Mouse (Mus musculus) heart, adult 8-10 months (tissue): ENCODE results near the gene Ppp1r1b. TPM values are rescaled to one million over a fixed set of nuclear protein-coding genes. Genes with fewer than 3 reads are reported as not detected.

Experiments
- DNase-seq: peaks from one replicate; pipeline ENCODE4 v3.0.0; 2022; ENCODE audit warnings: low spot score
- total RNA-seq, 4 experiments: library from RNA; stranded (reverse); gene quantifications; 2 replicates each; pipeline ENCODE4 v1.2.4; 2022

Gene Ppp1r1b
- total RNA-seq, 4 experiments from 2014 or later = 4.0 to 11.3 (median 7.1) TPM

DNA sequence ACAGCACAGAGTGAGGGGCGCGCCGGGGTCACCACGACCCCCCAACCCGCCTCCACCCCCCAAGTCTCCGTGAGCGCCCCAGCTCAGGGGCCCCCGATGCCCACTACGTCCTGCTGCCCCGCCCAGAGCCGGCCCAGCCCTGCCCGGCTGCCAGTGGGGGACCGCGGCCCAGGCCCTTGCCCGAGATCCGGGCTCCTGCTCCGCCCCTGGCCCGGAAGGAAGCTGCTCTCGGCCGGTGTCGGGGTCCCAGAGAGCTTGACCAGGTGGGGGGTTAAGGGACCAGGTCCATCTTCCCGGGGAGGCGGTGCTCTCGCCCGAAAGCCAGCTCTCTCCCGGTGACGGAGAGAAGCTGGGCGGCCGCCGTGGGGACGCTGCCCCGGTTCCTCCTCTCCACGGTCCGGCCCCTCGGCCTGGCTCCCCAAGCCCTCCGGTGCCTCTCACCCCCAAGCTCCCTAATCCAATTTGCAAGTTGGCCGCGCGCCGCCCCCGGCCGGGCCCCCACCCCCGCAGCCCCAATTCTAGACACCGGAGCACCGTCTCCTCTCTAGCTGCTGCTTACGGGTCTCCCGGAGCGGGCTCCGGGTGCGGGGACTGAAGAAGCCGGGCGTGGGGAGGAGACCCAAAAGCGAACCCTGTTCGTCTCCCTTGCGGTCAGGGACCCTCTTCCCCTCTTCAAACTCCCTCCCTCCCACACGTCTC is 19.7 kb upstream of the Ppp1r1b start:
- no peak for DNase-seq

DNA sequence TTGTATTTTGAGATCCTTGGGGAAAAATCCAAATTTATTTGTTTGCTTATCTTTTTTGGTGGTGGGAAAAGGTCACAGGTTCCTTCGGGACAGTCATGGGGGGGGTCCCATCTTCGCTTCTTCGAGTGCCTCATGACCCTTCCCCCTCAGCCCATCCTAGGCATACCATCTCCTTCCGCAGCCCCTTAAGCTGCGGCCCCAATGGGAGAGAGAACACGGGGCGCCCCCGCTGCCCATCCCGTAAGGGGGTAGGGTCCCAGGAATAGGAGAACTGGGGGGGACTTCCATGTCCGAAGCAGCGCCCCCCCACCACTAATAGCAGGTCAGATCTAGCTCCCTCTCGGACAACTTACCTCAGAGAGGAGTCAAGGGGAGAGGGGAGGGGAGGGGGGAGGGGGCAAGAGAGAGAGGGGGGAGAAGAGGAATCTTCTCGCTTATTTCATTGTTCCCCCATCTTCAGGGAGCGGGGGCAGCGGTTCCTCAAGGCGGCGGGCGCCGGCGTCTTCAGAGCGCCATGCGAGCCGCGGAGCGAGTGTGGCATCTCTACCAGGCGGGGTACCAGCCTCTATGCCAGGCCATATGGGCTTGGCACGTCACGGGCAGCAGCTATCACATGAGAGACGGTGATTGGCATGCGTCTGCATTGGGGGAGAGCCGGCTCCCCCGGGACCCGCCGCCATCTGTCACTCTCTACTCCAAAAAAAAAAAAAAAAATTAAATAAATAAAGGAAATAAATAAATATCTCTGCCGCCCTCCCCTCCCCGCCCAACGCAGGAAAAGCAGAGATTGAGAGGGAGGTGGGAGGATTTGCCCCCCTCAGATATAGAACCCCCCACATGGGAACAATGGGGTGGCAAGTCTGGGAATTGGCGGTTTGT is 18.9 kb upstream of the Ppp1r1b start, which contains the start of gene Neurod2:
Gene Neurod2 (minus strand): TSS at position 568 of the 879 bp plus-strand sequence.
- no peak for DNase-seq

DNA sequence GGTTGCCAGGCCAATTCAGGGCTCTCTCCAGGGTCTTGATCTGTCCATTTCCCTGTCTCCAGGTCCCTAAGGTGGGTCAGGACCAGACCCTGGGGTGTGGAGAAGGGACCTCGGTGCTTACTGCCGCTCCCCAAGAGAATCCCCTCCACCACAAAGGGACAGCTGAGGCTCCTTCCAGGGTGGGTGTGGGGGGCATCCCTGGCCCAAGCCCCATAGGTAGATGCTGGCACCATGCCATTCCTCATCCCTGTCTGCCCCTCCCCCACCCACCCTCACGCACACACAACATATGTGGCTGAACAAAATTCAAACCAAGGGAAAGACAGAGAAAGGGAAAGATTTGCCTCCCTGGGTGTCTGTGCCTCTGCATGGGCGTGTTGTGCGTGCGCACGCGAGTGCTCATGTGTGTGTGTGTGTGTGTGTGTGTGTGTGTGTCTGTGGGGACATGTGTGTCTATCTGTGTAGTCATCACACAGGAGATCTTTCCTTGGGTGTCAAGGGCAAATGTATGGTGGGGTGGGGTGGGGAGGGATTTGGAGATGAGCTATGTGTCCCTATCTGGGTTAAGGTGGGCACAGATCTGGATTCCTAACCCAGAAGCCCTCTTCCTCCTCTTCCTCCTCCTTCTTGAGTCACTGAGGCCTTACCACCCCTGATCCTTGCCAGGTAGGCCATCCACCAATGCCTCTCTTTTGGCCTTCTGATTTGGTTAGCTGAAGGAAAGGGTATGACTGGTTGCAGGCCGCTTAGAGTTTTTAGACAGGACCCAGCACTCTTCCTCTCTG is 18.1 kb upstream of the Ppp1r1b start:
- DNase-seq = no peak

DNA sequence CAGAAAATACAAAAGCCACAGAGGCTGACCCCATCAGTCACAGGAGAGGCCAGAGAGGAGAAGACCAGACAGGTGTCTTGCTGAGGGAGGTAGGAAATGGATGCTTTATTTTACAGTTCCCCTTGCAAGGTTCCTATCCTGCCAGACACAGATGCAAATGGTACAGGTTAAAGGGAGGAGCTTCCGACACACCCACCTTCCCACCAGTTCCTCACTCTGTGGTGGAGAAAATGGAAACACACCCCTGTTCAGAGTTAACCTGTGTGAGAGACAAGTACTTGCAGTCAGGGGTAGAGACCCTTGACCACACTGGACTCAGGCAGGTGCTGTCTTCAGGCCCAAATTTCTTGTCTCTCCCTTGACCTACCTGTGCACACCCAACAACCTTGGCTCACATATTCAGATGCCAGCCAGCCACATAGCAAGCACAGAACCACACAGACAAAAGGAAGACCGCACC is 17.4 kb upstream of the Ppp1r1b start:
- DNase-seq = no peak

DNA sequence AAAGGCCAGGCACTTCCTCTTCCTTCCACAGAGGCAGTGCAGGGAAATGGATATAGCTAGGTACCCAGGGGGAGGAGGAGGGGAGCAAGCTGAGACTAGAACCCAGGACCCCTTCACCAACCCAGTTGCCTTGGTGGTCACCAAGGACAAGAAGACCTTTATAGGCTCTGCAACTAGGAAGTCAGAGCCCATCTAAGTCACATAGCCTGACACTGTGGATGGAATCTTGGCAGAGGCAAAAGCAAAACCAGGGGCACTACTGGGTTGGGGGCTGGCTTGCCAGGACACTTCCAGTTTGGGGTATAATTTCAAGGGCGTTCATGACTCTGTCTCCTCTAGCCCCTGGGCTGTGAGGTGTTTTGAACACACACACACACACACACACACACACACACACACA is 16.8 kb upstream of the Ppp1r1b start:
- no peak for DNase-seq

DNA sequence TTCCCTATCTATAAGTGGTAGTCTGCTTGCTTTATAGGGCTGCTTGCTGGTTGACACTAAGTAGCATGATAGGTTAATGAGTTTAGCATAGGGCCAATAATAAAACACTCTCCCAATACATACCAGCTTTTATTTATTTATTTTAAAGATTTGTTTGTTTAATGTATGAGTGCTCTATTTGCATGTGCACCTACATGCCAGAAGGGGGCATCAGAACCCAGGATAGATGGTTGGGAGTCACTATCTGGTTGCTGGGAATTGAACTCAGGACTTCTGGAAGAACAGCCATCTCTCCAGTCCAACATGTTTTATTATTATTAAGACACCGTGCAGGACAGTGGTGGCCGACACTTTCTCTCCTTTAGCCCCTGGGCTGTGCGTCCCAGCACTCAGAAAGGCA is 16.0 kb upstream of the Ppp1r1b start:
- no peak for DNase-seq

DNA sequence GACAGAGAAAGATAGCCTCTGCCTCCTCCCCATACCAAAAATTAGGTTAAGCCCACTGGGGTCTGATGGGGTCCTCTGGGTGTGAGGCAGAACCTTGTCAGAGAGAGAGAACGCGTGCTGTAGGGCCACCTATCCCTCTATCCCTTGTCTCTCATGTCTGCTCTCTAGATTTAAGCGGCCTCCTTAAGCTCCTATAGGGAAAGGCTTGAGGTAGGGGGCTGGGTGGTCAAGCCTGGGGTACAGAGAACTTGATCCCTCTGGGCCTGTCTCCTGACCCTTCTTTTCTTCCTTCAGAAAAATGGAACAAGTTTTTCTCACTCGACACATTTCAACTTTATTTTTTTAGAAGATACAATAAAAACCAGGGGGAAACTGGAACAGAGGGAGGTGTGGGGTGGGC is 15.4 kb upstream of the Ppp1r1b start:
- DNase-seq = no peak

DNA sequence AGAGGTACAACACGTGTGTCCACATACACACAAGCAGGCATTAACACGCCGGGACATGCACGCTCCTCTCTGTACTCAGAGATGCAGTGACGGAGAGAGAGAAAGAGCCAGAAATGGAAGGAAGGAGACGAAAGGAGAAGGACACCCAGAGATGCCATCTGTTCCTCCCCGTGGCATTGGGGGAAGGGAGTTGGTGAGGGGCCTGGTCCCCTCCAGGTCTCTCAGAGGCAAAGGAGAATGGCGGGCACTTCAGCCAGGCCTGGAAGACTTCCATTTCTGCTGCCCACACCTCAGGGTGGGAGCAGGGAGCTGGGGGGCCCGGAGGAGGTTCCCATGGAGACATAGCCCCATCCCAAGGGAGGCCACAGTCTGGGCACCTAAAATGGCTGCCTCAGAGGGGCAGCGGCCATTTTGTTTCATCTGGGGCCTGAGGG is 14.9 kb upstream of the Ppp1r1b start:
- no peak for DNase-seq

DNA sequence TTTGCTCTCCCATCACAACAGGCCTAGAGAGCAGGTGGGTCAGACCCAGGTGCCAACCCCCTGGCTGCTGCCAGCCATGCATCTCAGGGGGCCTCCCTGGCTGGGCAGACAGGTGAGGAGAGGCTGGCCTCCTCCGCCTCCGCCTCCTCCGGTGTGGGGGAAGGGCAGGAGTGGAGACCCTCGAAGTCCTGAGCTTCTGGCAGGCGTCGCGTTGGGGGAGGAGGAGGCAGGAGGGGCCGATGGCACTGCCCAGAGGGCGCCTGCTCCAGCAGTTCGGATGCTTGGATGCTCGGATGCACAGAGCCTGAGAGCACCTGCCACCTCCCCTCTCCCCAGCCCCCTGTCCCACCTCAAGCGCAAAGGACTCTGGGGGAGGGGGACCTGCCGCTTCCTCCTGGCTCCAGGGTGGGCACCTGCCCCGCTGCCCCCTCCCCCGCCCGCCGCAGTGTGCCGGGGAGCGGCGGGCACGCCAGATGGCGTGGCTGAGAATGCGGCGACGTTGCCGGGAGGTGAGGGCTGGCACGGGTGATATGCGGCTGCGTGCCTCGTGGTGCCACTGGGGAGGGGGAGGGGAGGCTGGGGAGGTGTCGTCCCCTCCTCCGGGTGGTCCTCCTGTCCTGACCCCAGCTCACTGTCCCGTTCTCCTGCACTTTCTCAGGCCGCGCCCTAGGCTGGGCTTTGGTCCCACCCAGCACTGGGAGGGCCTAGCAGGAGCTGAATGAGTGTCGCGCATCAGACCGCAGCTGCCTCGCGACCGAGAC is 14.0 kb upstream of the Ppp1r1b start:
- no peak for DNase-seq

DNA sequence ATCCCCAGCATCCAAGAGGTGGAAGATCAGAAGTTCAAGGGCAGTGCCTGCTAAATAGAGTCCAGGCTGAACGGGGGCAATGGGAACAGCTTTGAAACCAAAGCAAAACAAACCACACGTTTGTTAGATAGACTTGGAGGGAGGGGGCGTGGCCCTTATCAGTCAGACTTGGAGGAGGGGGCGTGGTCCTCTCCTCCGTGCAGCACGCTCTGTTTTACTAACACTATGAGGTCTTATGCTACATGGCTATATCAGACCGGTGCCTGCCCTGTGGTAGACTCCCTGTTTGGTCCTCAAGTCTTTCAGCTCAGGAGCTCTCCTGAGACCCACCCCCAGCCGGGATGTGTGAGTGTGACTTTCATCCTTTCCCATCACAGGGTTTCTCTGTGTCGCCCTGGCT is 13.0 kb upstream of the Ppp1r1b start:
- no peak for DNase-seq

DNA sequence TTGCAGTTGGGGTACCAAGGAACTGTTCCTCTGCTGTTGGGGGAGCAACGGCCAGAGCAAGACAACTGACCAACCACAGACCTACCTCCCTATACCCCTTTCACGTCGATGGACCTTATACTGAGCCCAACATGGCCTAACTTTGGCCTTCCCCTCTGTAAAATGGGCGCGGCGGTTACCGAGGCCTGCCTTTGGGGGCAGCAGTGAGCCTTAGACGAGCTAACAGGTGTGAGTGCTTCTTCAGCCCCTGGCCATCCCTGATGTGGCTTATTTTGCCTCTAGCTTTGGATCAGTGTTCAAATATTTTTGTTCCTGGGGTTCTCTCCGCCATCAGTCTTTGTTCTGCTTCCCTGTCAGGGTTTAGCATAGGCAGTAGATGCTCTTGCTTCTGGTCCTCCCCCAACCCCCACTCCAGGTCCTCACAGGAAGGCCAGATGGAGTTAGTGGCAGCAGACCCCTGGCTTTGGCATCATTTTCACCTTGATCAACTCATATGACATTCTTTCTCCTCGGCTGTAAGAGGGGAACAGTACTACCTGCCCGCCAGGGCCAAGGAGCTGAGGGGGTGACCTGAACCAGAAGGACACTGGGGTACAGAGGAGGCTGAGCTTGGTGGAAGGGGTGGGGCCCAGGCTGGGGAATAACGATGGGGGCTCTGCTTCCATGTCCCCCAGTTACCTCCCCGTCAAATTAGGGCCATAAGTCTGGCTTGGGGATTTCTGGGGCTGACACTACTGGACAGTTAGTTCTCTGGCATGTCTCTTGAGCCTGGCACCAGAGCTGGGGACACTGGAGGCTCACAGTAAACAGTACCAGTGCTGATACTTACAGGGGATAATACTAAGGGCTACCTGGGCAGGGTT is 11.7 kb upstream of the Ppp1r1b start:
- no peak for DNase-seq

DNA sequence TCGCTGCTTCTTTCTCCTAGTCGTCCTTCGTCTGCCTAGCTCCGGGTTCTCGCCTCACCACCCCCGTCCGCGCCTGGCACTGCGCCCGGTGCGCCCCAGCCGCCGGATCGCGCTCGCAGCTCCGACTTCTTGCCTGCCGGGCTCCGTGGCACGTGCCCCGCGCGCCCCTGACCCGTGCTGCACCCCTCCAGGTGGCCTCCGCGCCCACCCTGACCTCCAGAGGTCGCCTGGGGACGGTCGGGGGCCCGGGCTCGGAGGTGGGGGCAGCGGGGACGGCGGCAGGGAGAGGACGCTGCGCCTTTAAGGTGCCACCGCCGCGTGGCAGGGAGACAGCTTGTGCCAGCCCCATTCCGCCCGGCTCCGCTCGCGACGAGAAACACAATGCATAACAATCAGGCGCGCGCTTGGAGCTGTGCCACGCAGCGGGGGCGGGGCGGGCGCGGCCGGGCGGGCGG is 9.7 kb upstream of the Ppp1r1b start:
- DNase-seq = no peak

DNA sequence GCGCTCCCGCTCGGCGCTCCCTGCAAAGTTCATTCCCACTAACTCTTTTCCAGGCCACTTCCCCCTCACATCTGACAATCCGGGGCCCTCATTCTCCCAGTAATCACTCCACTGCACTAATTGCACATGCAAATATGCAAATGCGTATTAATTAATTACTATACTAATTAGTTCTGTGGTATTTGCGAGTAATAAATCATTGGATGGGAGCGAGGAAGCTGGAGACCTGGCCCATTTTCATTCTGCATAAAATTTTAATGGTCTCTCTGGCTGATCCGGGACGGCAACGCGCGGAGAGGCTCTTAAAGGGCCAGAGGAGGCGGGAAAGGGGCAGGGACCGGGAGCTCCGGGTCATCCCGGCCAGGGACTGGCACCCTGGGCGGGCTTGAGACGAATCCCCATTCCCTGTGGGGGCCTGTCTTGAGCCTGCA is 9.1 kb upstream of the Ppp1r1b start:
- no peak for DNase-seq

DNA sequence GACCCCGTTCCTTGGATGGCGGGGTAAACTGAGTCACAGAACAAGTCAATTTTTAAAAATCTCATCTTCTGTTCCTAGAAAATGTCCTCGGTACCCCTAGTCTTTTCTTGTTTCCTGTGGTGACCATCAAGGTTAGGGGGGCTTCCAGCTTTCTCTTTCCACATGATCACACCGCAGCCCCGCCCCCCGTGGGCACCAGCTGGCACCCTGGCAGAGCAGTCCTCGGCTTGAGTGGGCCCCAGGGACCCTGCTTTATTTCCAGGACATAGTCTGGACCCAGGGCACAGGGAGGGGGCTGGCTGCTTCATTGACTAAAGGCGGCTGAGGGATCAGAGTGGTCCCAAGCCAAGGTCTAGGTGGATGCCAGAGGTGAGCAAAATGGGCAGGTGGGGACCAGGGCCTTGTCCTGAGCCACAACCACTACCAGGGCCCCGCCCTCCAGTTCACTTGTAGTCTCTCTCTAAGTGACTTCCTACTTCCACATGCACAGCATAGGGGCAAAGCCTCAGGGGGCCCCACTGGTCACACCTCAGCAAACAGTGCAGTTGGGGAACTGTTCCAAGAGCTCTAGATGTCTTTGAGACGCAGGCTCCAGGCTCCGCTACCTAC is 8.4 kb upstream of the Ppp1r1b start:
- DNase-seq = no peak

DNA sequence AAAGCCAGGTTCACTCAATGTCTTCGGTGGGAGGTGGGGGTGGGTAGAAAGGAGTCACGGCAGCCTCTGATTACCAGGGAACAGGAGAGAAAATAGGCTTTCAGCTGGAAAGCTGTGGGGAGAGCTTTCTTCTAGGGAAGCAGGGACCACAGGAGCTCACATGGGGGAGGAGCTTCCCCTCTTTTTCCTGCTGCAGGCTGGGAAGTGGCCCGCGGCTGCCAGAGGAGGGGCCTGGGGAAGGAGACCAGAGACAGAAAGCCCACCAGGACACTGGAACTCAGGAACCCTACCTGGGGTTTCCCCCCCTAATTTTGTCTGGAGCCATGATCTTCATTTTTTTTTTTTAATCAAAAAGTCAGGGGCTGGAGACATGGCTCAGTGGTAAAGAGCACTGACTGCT is 7.6 kb upstream of the Ppp1r1b start:
- no peak for DNase-seq

DNA sequence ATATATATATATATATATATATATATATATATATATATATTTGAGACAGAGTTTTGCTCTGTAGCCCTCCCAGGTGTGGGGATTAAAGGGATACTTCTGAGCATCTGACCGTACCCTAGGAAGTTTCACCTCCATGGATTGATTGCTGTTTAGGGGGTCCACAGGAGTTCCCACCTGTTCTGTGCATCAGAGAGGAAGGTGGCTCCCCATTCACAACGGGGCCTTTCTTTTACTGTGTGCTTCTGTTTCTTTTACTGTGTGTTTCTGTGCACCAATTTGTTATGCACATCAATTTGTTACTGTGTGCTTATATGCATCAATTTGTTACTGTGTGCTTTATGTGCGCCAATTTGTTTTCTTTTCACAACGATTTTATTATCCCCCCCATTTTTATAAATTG is 7.0 kb upstream of the Ppp1r1b start:
- DNase-seq = no peak

DNA sequence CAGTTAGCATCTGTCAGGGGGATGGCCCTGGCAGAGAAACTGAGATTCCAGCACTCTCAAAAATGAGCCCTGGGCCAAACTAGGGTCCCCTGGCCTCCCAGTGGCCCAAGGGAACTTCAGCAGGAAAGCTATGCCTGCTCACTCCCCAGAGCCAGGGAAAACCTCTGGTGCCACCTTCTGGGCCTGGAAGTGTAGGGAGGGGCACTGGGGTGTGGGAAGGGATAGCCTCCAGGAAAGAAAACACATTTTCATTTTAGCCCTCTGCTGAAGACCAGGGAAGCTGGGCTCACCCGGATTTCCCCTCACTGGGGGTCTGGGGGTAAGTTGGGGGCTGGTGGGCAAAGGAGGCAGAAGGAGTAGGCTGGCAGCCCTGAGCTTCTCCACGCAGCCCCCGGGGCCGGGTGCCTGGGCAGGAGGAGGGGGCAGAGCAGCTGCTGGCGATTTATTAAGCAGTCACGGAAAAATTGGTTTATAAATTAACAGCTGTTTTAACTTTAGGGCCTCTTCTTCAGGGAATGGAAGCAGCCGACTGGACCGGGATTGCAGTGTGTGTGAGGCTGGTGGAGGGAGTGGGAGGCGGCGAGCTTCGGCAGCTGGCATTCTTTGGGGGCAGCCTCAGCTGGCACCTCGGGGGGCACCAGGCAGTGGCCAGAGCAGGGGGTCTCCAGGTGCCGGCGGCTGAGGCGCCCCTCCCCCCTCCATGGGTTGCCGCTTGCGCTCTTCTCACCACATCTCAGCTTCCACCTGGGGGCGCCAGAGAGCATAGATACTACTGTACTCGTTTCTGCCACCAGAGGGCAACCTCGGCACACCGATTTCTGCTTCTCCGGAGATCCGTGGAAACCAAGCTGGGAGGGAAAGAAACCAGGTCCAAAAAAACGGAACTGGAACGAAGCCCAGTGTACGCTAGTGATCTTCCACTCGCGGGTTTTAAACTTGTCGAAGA is 5.9 kb upstream of the Ppp1r1b start:
- DNase-seq = peak; percentile 96

DNA sequence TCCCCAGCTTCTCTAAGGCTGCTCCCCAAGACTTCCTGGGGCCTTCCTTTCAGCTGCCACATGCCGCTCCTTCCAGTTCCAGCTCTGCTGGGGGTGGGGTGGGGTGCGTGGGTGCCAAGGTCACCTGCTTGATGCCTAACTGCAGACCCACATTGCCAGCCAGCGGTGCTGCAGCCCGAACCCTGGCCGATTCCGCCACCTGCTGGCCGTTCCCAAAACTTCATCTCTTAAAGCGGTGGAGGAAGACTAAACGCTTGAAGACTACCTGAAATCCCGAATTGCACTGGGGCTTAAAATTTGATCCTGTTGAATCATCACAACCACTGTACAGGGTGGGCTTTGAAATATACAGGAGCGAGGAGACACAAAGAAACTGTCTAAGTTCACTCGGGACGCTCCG is 3.0 kb upstream of the Ppp1r1b start:
- peak; percentile 70 for DNase-seq

DNA sequence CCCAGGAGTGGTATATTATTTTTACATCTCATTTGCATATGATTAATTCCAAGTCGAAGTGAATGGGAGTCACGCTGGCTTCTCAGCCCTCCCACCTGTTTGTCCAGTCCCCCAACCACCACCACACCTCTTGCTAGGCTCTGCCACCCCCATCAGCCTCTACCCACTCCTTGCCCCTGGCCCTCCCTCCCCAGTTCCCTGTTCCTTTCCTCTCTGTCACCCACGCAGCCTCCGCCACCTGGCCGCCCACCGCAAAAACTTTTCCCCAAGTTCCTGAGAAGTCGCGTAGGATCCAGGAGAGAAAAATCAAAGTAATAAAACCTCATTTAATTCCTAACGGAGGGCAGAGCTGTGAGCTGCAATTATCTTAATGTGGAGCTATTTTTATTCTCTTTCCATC is 2.0 kb upstream of the Ppp1r1b start:
- no peak for DNase-seq
